Mouse (Mus musculus) intestine, embryonic 15.5 days (tissue): ENCODE results near the gene Selenow. TPM values are rescaled to one million over a fixed set of nuclear protein-coding genes. Genes with fewer than 3 reads are reported as not detected.
A peak's percentile ranks its signal among the peaks of the same experiment; 100 is the strongest.

Experiments used
- ATAC-seq: fragments of 200-750 bp; cut with Nextera tagmentation; 2 replicates; pipeline ENCODE4 v1.8.0; 2017; ENCODE audit warnings: moderate TSS enrichment, moderate library complexity
- H3K27ac ChIP-seq: fragments of 300-500 bp; sonication (generic); 2 replicates; pipeline ENCODE4 v1.5.1; 2015; ENCODE audit warnings: mild to moderate bottlenecking, inconsistent platforms
- H3K27me3 ChIP-seq: fragments of 300-500 bp; sonication (generic); replicated peaks from 2 replicates; pipeline ENCODE4 v1.6.1; 2015; ENCODE audit warnings: inconsistent platforms
- H3K36me3 ChIP-seq: fragments of 300-500 bp; sonication (generic); 2 replicates; pipeline ENCODE4 v1.6.1; 2015; ENCODE audit warnings: inconsistent platforms
- H3K4me1 ChIP-seq: fragments of 300-500 bp; sonication (generic); replicated peaks from 2 replicates; pipeline ENCODE4 v1.6.1; 2015; ENCODE audit warnings: inconsistent platforms
- H3K4me2 ChIP-seq: fragments of 300-500 bp; sonication (generic); replicated peaks from 2 replicates; pipeline ENCODE4 v1.6.1; 2015; ENCODE audit warnings: mild to moderate bottlenecking, inconsistent platforms
- H3K4me3 ChIP-seq: fragments of 300-500 bp; sonication (generic); replicated peaks from 2 replicates; pipeline ENCODE4 v1.5.1; 2015; ENCODE audit warnings: inconsistent platforms
- H3K9ac ChIP-seq: fragments of 300-500 bp; sonication (generic); 2 replicates; pipeline ENCODE4 v1.6.1; 2015; ENCODE audit warnings: inconsistent platforms
- H3K9me3 ChIP-seq: fragments of 300-500 bp; sonication (generic); 2 replicates; pipeline ENCODE4 v1.6.1; 2016; ENCODE audit warnings: inconsistent platforms
- WGBS: fragments of 180-500 bp; shearing (Covaris S2); methylation state at CpG from one replicate; pipeline ENCODE4 v1.1.7; 2015; 5-methylcytosine and 5-hydroxymethylcytosine counted together
- polyA plus RNA-seq: library from polyadenylated mRNA; unstranded; fragments of >200 nt; fragmentation: Nextera tagmentation; extraction: Ambion mirVana; gene quantifications from 2 replicates; pipeline ENCODE4 v1.2.1, GENCODE M21; 2015

Gene Selenow
- polyA plus RNA-seq, 1 experiment from 2014 or later, result 657 TPM

GRCm38 (mm10) chr7:15944311-15944710, 22.1 kb upstream of the Selenow start:
- ATAC-seq, result no peak
- H3K4me2 ChIP-seq, result 0 out of 2 replicates have a peak overlapping the region, but pooled peaks have one; percentile 71
- no peak overlapping the region for H3K4me3 ChIP-seq
- H3K9me3 ChIP-seq, result no peaks in the 10 kb centered on the region
- 89% methylated on average over 1 of the region's 1 CpGs for WGBS
- peaks cover 19% of the 10 kb centered on the region for H3K4me1 ChIP-seq
- peaks cover 41% of the 10 kb centered on the region for H3K36me3 ChIP-seq
- no peaks in the 10 kb centered on the region for H3K27me3 ChIP-seq
- no peak overlapping the region for H3K27ac ChIP-seq
- H3K9ac ChIP-seq, result 0 out of 2 replicates have a peak overlapping the region, but pooled peaks have one; percentile 71

GRCm38 (mm10) chr7:15938621-15939020, 16.4 kb upstream of the Selenow start:
- H3K36me3 ChIP-seq, result peaks cover 60% of the 10 kb centered on the region
- no peak for ATAC-seq
- no peak overlapping the region for H3K9ac ChIP-seq
- H3K4me2 ChIP-seq, result no peak overlapping the region
- no peak overlapping the region for H3K27ac ChIP-seq
- WGBS, result 98% methylated on average over 3 of the region's 3 CpGs
- no peaks in the 10 kb centered on the region for H3K9me3 ChIP-seq
- no peaks in the 10 kb centered on the region for H3K27me3 ChIP-seq
- H3K4me3 ChIP-seq, result no peak overlapping the region
- no peaks in the 10 kb centered on the region for H3K4me1 ChIP-seq

DNA sequence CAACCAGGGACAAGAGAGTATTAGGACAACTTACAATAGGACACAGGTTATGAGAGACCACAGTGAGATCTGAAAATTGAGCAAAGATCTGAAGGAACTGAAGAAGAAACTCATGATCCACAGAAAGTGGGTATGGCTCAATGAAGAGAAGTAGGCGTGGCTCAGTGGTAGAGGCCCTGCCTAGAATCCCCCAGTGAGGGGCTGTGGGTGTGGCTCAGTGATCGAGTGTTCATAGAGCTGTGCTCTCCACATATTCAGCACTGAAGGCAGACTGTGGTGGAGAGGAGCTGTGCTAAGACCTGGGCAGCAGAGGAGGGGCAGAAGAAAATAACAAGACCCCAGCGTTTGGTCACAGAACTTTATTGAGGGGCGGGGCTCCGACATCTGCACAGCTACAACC, 15.3 kb upstream of the Selenow start:
- no peak for ATAC-seq
- Histone ChIP-seq H3K36me3 (peaks cover 51% of the 10 kb centered on the region), H3K27ac (no peak overlapping the region), H3K4me2 (no peak overlapping the region), H3K4me1 (no peaks in the 10 kb centered on the region), H3K27me3 (no peaks in the 10 kb centered on the region), H3K9ac (no peak overlapping the region), H3K4me3 (no peak overlapping the region), H3K9me3 (no peaks in the 10 kb centered on the region)
- 83% methylated on average over 5 of the region's 5 CpGs for whole genome bisulfite sequencing

- Histone ChIP-seq H3K27ac (peak overlapping the region; percentile 23; the same call in 1 of the 2 replicates), H3K9ac (no peak overlapping the region), H3K36me3 (peaks cover 16% of the 10 kb centered on the region), H3K27me3 (no peaks in the 10 kb centered on the region), H3K4me2 (no peak overlapping the region), H3K4me1 (no peaks in the 10 kb centered on the region), H3K4me3 (no peak overlapping the region), H3K9me3 (no peaks in the 10 kb centered on the region)
- no peak for ATAC-seq
- 52% methylated on average over 16 of the region's 16 CpGs for WGBS
Measured at GRCm38 (mm10) chr7:15933437-15934359, 11.5 kb upstream of the Selenow start.

DNA sequence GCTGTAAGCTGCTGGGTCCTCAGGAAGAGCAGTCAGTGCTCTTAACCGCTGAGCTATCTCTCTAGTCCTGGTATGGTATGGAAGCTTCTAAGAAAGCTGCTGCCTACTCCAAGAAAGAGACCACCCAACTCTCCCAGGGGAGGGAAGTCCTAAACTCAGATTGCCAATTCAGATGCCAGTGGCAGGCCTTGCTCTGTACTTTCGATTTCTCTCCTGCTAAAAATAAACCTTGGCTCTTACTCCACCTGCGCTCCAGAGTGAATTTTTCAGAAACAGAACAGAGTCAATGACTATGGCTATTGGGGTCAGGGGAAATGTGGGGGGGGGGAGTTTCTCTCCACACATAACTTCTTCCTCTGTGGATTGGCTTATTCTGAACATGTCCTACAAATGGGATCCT, 9.4 kb upstream of the Selenow start:
- H3K27me3 ChIP-seq, result no peaks in the 10 kb centered on the region
- H3K27ac ChIP-seq, result no peak overlapping the region
- no peaks in the 10 kb centered on the region for H3K9me3 ChIP-seq
- H3K36me3 ChIP-seq, result no peaks in the 10 kb centered on the region
- no peak overlapping the region for H3K4me2 ChIP-seq
- 71% methylated on average over 3 of the region's 3 CpGs for WGBS
- ATAC-seq, result no peak
- H3K4me3 ChIP-seq, result no peak overlapping the region
- H3K9ac ChIP-seq, result no peak overlapping the region
- H3K4me1 ChIP-seq, result no peaks in the 10 kb centered on the region

DNA sequence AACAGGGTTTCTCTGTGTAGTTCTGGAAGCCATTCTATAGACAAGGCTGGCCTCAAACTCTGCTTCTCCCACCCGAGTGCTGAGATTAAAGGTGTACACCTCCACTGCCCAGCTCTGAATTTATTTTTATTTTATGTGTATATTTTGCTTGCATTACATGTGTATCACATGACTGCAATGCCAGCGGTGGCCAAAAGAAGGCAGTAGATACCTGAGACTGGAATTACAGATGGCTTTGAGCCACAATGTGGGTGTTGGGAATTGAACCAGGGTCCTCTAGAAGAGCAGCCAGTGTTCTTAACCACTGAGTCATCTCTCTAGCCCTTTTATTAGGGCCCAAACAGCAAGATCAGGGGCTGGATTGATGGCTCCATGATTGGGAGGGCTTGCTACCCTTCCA, 8.3 kb upstream of the Selenow start:
- Histone ChIP-seq H3K4me2 (no peak overlapping the region), H3K9me3 (no peaks in the 10 kb centered on the region), H3K36me3 (no peaks in the 10 kb centered on the region), H3K4me3 (no peak overlapping the region), H3K27me3 (no peaks in the 10 kb centered on the region), H3K9ac (no peak overlapping the region), H3K27ac (no peak overlapping the region), H3K4me1 (no peaks in the 10 kb centered on the region)
- ATAC-seq, result no peak
- 65% methylated on average over 2 of the region's 2 CpGs for WGBS

GRCm38 (mm10) chr7:15929910-15930309, 7.7 kb upstream of the Selenow start:
- no peak overlapping the region for H3K4me2 ChIP-seq
- H3K27me3 ChIP-seq, result no peaks in the 10 kb centered on the region
- H3K9ac ChIP-seq, result no peak overlapping the region
- ATAC-seq, result peak; percentile 78
- 27% methylated on average over 4 of the region's 4 CpGs for WGBS
- H3K27ac ChIP-seq, result no peak overlapping the region
- H3K4me1 ChIP-seq, result no peaks in the 10 kb centered on the region
- no peaks in the 10 kb centered on the region for H3K9me3 ChIP-seq
- no peak overlapping the region for H3K4me3 ChIP-seq
- no peaks in the 10 kb centered on the region for H3K36me3 ChIP-seq

DNA sequence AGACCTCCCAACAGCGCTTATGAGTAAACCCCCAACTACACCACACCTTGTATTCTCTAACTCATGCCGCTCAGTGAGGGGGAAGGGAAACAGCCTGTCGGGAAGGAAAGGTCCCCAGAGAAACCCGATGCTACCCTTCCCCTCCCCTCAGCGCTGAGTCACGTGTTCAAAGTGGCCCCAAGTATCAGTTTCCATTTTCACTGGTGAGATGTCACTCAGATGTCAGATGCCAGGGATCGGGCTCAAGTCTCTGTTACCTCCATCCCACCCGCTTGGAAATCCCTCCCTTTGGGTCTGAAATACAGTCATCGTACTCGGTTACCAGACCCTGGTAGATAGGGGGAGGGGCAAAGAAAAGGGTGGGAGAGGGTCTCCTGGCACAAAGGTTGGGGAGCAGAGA, 406 bp downstream of the Selenow start:
- WGBS, result under 1% methylated on average over 10 of the region's 10 CpGs
- H3K9me3 ChIP-seq, result no peaks in the 10 kb centered on the region
- peak overlapping the region; percentile 75 for H3K4me3 ChIP-seq
- peak overlapping the region; percentile 81 for H3K4me2 ChIP-seq
- H3K4me1 ChIP-seq, result peaks cover 20% of the 10 kb centered on the region
- peak; percentile 67 for ATAC-seq
- peaks cover 19% of the 10 kb centered on the region; the same call in 1 of the 2 replicates for H3K36me3 ChIP-seq
- peak overlapping the region; percentile 67 for H3K9ac ChIP-seq
- no peaks in the 10 kb centered on the region for H3K27me3 ChIP-seq
- H3K27ac ChIP-seq, result peak overlapping the region; percentile 76

DNA sequence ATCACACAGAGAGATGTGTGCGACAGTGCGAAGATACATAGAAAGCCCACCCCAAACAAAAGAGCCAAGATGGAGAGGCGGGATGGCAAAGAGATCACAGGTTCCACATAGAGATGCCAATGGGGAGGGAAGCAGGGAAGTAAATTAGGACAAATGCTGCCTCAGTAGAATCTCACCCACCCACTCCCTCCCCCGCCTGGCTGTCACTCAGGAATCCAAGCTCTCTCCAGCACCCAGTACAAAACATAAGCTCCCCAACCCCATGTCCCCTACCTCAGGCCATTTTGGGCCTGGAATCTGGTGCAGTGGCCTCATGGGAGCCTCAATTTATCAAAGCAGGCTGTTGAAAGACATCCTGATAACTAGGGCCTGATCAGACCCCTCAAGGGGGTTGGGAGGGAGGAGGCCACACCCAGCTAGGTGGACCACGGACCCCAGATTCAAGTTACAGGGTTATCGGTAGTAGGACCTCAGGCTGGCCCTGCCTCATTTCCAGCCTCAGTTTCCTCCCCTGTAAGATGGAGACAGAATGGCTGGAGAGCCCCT, 1.5 kb downstream of the Selenow start:
- Histone ChIP-seq H3K4me2 (peak overlapping the region; percentile 81), H3K4me1 (peaks cover 20% of the 10 kb centered on the region), H3K27ac (no peak overlapping the region), H3K36me3 (peaks cover 19% of the 10 kb centered on the region; the same call in 1 of the 2 replicates), H3K27me3 (no peaks in the 10 kb centered on the region), H3K9ac (peak overlapping the region; percentile 67), H3K4me3 (peak overlapping the region; percentile 75), H3K9me3 (no peaks in the 10 kb centered on the region)
- WGBS, result 87% methylated on average over 6 of the region's 6 CpGs
- ATAC-seq, result no peak

DNA sequence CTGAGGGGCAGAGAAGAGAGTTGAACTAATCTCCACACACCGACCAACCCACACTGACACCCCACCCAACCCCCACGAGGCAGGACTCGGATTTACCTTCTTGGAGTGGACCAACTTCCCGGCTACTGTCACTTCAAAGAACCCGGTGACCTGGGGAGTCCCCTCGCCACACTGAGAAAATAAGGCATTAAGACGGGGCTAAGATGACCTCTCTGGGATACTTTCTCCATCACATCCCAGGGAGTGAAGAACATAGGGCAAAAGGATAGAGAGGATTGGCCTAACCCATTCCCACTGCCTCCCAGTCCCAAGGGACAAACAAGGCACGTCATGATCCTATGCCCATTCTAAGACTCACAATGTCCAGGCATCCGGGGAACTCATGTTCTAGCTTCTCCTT, 2.3 kb downstream of the Selenow start:
- Histone ChIP-seq H3K27ac (no peak overlapping the region), H3K4me1 (peaks cover 20% of the 10 kb centered on the region), H3K27me3 (no peaks in the 10 kb centered on the region), H3K4me2 (peak overlapping the region; percentile 81; the same call in 1 of the 2 replicates), H3K9me3 (no peaks in the 10 kb centered on the region), H3K4me3 (no peak overlapping the region), H3K9ac (no peak overlapping the region), H3K36me3 (peaks cover 19% of the 10 kb centered on the region; the same call in 1 of the 2 replicates)
- WGBS, result 95% methylated on average over 9 of the region's 9 CpGs
- no peak for ATAC-seq

- Histone ChIP-seq H3K9me3 (no peaks in the 10 kb centered on the region), H3K27ac (no peak overlapping the region), H3K4me3 (no peak overlapping the region), H3K27me3 (no peaks in the 10 kb centered on the region), H3K36me3 (peaks cover 19% of the 10 kb centered on the region; the same call in 1 of the 2 replicates), H3K4me1 (peaks cover 18% of the 10 kb centered on the region), H3K4me2 (no peak overlapping the region), H3K9ac (no peak overlapping the region)
- no peak for ATAC-seq
Measured at GRCm38 (mm10) chr7:15918371-15918770, 3.8 kb downstream of the Selenow start.

DNA sequence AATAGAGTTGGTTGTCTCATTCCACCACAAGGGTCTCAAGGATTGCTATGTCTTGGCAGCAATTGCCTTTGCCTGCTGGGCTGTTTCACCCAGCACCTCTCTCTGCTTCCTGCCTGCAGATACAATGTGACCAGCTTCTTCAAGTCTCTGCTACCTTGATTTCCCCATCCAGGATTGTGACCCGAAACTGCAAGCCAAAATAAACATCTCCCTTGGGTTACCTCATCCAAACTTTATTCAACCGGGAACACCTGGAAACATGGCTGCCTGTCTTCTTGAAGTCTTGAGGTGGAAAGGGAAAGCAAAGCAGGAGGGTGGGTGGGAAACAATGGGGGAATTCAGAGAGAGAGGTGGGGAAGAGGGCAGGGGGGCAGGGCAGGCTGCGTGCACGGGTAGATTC, 5.2 kb downstream of the Selenow start:
- no peak for ATAC-seq
- no peak overlapping the region for H3K4me3 ChIP-seq
- H3K4me1 ChIP-seq, result peaks cover 13% of the 10 kb centered on the region
- 84% methylated on average over 4 of the region's 4 CpGs for WGBS
- no peak overlapping the region for H3K4me2 ChIP-seq
- H3K27me3 ChIP-seq, result no peaks in the 10 kb centered on the region
- no peak overlapping the region for H3K9ac ChIP-seq
- peaks cover 19% of the 10 kb centered on the region; the same call in 1 of the 2 replicates for H3K36me3 ChIP-seq
- H3K9me3 ChIP-seq, result no peaks in the 10 kb centered on the region
- no peak overlapping the region for H3K27ac ChIP-seq
